Mouse (Mus musculus) embryonic fibroblast, embryonic 13.5 days (primary cell): ENCODE results near the gene Ttc39b.

Experiments used
- CTCF ChIP-seq: IDR thresholded peaks from 2 replicates; pipeline ENCODE4 v1.5.1; 2011; ENCODE audit warnings: mild to moderate bottlenecking, control low read depth, low read length, moderate library complexity, borderline replicate concordance; ENCODE audit not compliant: insufficient read depth
- POLR2A ChIP-seq: IDR thresholded peaks from 2 replicates; pipeline ENCODE4 v1.6.1; 2011; ENCODE audit warnings: low read depth, mild to moderate bottlenecking, control low read depth, low read length, moderate library complexity

- TF ChIP-seq CTCF (no peak), POLR2A (no peak)
These were observed 33.7 kb upstream of the Ttc39b start for GRCm38 (mm10) chr4:83357738-83358137.
